Mouse (Mus musculus) liver, embryonic 14.5 days (tissue): ENCODE measurements around the gene Tcf25.

Experiments used
- CTCF ChIP-seq: IDR thresholded peaks from 2 replicates; pipeline ENCODE4 v1.5.1; 2016; ENCODE audit warnings: antibody characterized with exemption, low read depth, control low read depth
- EP300 ChIP-seq: IDR thresholded peaks from 2 replicates; pipeline ENCODE4 v1.6.1; 2016; ENCODE audit warnings: antibody characterized with exemption, low read depth

DNA sequence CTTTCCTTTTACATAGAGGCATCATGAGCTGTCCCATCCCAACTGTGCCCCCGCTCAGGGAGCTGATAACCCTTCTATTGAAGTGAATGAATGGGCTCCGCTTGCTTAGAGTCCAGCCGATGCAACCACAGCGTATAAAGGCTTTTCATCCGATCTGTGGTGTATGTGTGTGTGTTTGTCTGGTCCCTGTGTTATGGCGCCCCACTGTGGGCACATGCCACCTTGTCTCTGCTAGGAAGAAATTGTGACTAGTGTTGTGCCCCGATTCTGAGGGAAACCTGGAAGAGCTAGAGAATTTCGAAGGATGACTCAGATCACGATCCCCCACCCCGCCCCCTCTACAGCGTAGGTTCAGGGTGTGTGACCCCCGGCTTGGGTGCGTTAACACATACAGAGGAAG lies 20.8 kb upstream of the Tcf25 start:
- TF ChIP-seq CTCF (peak; percentile 75), EP300 (no peak)
